Mouse (Mus musculus) MEL (cell line): Measurements from ENCODE around the gene P4ha2. TPM values are rescaled to one million over a fixed set of nuclear protein-coding genes. Genes with fewer than 3 reads are reported as not detected.

ENCODE experiments used
- DNase-seq: peaks from one replicate; pipeline ENCODE4 v3.0.0; 2011; ENCODE audit warnings: low read depth, low spot score
- H3K27ac ChIP-seq: 2 replicates; pipeline ENCODE4 v1.5.1; 2012; ENCODE audit warnings: low read depth, mild to moderate bottlenecking, control low read depth, low read length, moderate library complexity; ENCODE audit not compliant: control insufficient read depth
- H3K27me3 ChIP-seq, 2 experiments: fragments of 150-350 bp in 1 of 2; sonication (generic) in 1 of 2; 2 replicates each; pipeline ENCODE4 v1.6.1; 2012; ENCODE audit warnings: low read length in 2 of 2, mild to moderate bottlenecking in 2 of 2, improper control_type of control experiment in 1 of 2, moderate library complexity in 1 of 2; ENCODE audit not compliant: insufficient read depth in 2 of 2, control insufficient read depth in 1 of 2
- H3K36me3 ChIP-seq, 2 experiments: 2 replicates each; pipeline ENCODE4 v1.6.1; 2012 to 2014; ENCODE audit warnings: low read length in 2 of 2, improper control_type of control experiment in 1 of 2, inconsistent platforms in 1 of 2, mild to moderate bottlenecking in 1 of 2; ENCODE audit not compliant: insufficient read depth in 2 of 2, control insufficient read depth in 1 of 2
- H3K4me1 ChIP-seq, 2 experiments: fragments of 150-350 bp in 1 of 2; sonication (generic) in 1 of 2; 2 replicates each; pipeline ENCODE4 v1.6.1; 2012; ENCODE audit warnings: low read length in 2 of 2, improper control_type of control experiment in 1 of 2, mild to moderate bottlenecking in 1 of 2; ENCODE audit not compliant: insufficient read depth in 2 of 2, control insufficient read depth in 1 of 2
- H3K4me3 ChIP-seq, 2 experiments: fragments of 150-350 bp in 1 of 2; sonication (generic) in 1 of 2; 2 replicates each; pipeline ENCODE4 v1.5.1; 2012; ENCODE audit warnings: low read depth in 2 of 2, low read length in 2 of 2, mild to moderate bottlenecking in 2 of 2, moderate library complexity in 2 of 2, control low read depth in 1 of 2, improper control_type of control experiment in 1 of 2; ENCODE audit not compliant: control insufficient read depth in 1 of 2, insufficient read depth in 1 of 2
- H3K79me2 ChIP-seq: 2 replicates; pipeline ENCODE4 v1.6.1; 2012; ENCODE audit warnings: mild to moderate bottlenecking, low read length, moderate library complexity; ENCODE audit not compliant: control insufficient read depth, poor library complexity, insufficient read depth
- H3K9ac ChIP-seq: 2 replicates; pipeline ENCODE4 v1.6.1; 2012; ENCODE audit warnings: low read depth, mild to moderate bottlenecking, control low read depth, low read length, moderate library complexity; ENCODE audit not compliant: control insufficient read depth, poor library complexity, severe bottlenecking
- H3K9me3 ChIP-seq: fragments of 150-350 bp; sonication (generic); replicated peaks from 2 replicates; pipeline ENCODE4 v1.6.1; 2012; ENCODE audit warnings: mild to moderate bottlenecking, low read length, improper control_type of control experiment, moderate library complexity; ENCODE audit not compliant: insufficient read depth
- BHLHE40 ChIP-seq: IDR thresholded peaks from 2 replicates; pipeline ENCODE4 v1.6.1; 2012; ENCODE audit warnings: low read depth, mild to moderate bottlenecking, inconsistent platforms, low read length, improper control_type of control experiment, borderline replicate concordance
- CHD1 ChIP-seq: IDR thresholded peaks from 2 replicates; pipeline ENCODE4 v1.6.1; 2012; ENCODE audit warnings: low read depth, mild to moderate bottlenecking, inconsistent platforms, low read length, improper control_type of control experiment
- CTCF ChIP-seq, 3 experiments: IDR thresholded peaks in 2 of 3; conservative IDR thresholded peaks in 1 of 3; 2 replicates each; pipeline ENCODE4 v1.5.1; 2011 to 2012; ENCODE audit warnings: low read length in 3 of 3, low read depth in 2 of 3, mild to moderate bottlenecking in 2 of 3, improper control_type of control experiment in 1 of 3, inconsistent platforms in 1 of 3, mixed read lengths in 1 of 3, moderate library complexity in 1 of 3; ENCODE audit not compliant: control insufficient read depth in 1 of 3, insufficient read depth in 1 of 3, poor library complexity in 1 of 3, severe bottlenecking in 1 of 3
- E2F4 ChIP-seq: IDR thresholded peaks from 2 replicates; pipeline ENCODE4 v1.6.1; 2011; ENCODE audit warnings: low read depth, low read length, improper control_type of control experiment, borderline replicate concordance
- ELF1 ChIP-seq: IDR thresholded peaks from 2 replicates; pipeline ENCODE4 v1.6.1; 2014; ENCODE audit warnings: low read depth, mild to moderate bottlenecking, inconsistent platforms, low read length, improper control_type of control experiment, moderate library complexity
- EP300 ChIP-seq, 2 experiments: IDR thresholded peaks; 2 replicates each; pipeline ENCODE4 v1.6.1; 2011; ENCODE audit warnings: improper control_type of control experiment in 2 of 2, low read length in 2 of 2, low read depth in 1 of 2, mild to moderate bottlenecking in 1 of 2
- HCFC1 ChIP-seq: IDR thresholded peaks from 2 replicates; pipeline ENCODE4 v1.6.1; 2012; ENCODE audit warnings: low read depth, mild to moderate bottlenecking, inconsistent platforms, low read length, improper control_type of control experiment, moderate library complexity
- KAT2A ChIP-seq: conservative IDR thresholded peaks from 2 replicates; pipeline ENCODE4 v1.6.1; 2012; ENCODE audit warnings: low read depth, low read length, improper control_type of control experiment, inconsistent platforms
- MAFK ChIP-seq: IDR thresholded peaks from 2 replicates; pipeline ENCODE4 v1.6.1; 2011; ENCODE audit warnings: low read depth, mild to moderate bottlenecking, low read length, improper control_type of control experiment, borderline replicate concordance
- MEF2A ChIP-seq: IDR thresholded peaks from 2 replicates; pipeline ENCODE4 v1.6.1; 2014; ENCODE audit warnings: low read depth, mild to moderate bottlenecking, inconsistent platforms, low read length, improper control_type of control experiment; ENCODE audit not compliant: poor library complexity, insufficient replicate concordance, severe bottlenecking; ENCODE audit errors: extremely low read depth
- NELFE ChIP-seq: IDR thresholded peaks from 2 replicates; pipeline ENCODE4 v1.6.1; 2011; ENCODE audit warnings: low read depth, low read length, improper control_type of control experiment
- POLR2A ChIP-seq, 2 experiments: IDR thresholded peaks; 2 replicates each; pipeline ENCODE4 v1.6.1; 2011 to 2012; ENCODE audit warnings: low read length in 2 of 2, mild to moderate bottlenecking in 2 of 2, control low read depth in 1 of 2, improper control_type of control experiment in 1 of 2, low read depth in 1 of 2, moderate library complexity in 1 of 2; ENCODE audit not compliant: control insufficient read depth in 1 of 2, insufficient read depth in 1 of 2, poor library complexity in 1 of 2
- SIN3A ChIP-seq: IDR thresholded peaks from 2 replicates; pipeline ENCODE4 v1.6.1; 2012; ENCODE audit warnings: low read length, improper control_type of control experiment, inconsistent platforms
- SMC3 ChIP-seq: IDR thresholded peaks from 2 replicates; pipeline ENCODE4 v1.6.1; 2011; ENCODE audit warnings: low read depth, low read length, improper control_type of control experiment
- TAL1 ChIP-seq: IDR thresholded peaks from 2 replicates; pipeline ENCODE4 v1.6.1; 2012; ENCODE audit warnings: mild to moderate bottlenecking, inconsistent platforms, low read length, moderate library complexity, mixed read lengths
- TBP ChIP-seq: IDR thresholded peaks from 2 replicates; pipeline ENCODE4 v1.8.0; 2011; ENCODE audit warnings: low read depth, low read length, improper control_type of control experiment
- USF1 ChIP-seq: IDR thresholded peaks from 2 replicates; pipeline ENCODE4 v1.6.1; 2014; ENCODE audit warnings: low read depth, mild to moderate bottlenecking, inconsistent platforms, low read length, improper control_type of control experiment, moderate library complexity
- USF2 ChIP-seq, 2 experiments: IDR thresholded peaks; 2 replicates each; pipeline ENCODE4 v1.6.1; 2011 to 2012; ENCODE audit warnings: improper control_type of control experiment in 2 of 2, low read length in 2 of 2, borderline replicate concordance in 1 of 2, inconsistent platforms in 1 of 2, low read depth in 1 of 2, mild to moderate bottlenecking in 1 of 2; ENCODE audit not compliant: insufficient read depth in 1 of 2
- ZNF384 ChIP-seq: IDR thresholded peaks from 2 replicates; pipeline ENCODE4 v1.6.1; 2012; ENCODE audit warnings: low read depth, mild to moderate bottlenecking, inconsistent platforms, low read length, improper control_type of control experiment
- polyA plus RNA-seq, 2 experiments: library from polyadenylated mRNA; stranded (reverse) in 1 of 2; unstranded in 1 of 2; fragments of >175 nt in 1 of 2; fragments of >200 nt in 1 of 2; gene quantifications; 2 replicates each; pipeline versions ENCODE4 v1.2.1 to v1.2.4; 2012; ENCODE audit warnings: low replicate concordance in 2 of 2, low read depth in 1 of 2; ENCODE audit not compliant: insufficient read length in 2 of 2, insufficient read depth in 1 of 2, missing spikeins in 1 of 2
- total RNA-seq: library from RNA; depleted of rRNA; stranded (reverse); fragments of 300-350 nt; gene quantifications from 2 replicates; pipeline ENCODE4 v1.2.3, GENCODE M21; 2012

Gene P4ha2
- total and polyA plus RNA-seq, 3 experiments: 18.6 to 57.8 TPM; not detected in 1

GRCm38 (mm10) chr11:54114746-54115145 lies 14.9 kb downstream of the P4ha2 start:
- H3K27me3 ChIP-seq: no peaks in the 10 kb centered on the region
- no peak for DNase-seq
- no peak for TF ChIP-seq TAL1
- TF ChIP-seq MEF2A: no peak
- TF ChIP-seq BHLHE40: no peak
- no peak for TF ChIP-seq TBP
- no peak for TF ChIP-seq E2F4
- no peak for TF ChIP-seq CTCF (IDR thresholded peaks at IDR 0.05 in 2 of 3, conservative IDR thresholded peaks at IDR 0.05 in 1 of 3; ENCODE audit: control insufficient read depth in 1 of 3, insufficient read depth in 1 of 3, low read depth in 2 of 3, low read length in 3 of 3, poor library complexity in 1 of 3, severe bottlenecking in 1 of 3)
- TF ChIP-seq SIN3A: no peak
- TF ChIP-seq KAT2A: no peak
- no peak for TF ChIP-seq MAFK
- no peak for TF ChIP-seq ELF1

GRCm38 (mm10) chr11:54115301-54115700 lies 15.4 kb downstream of the P4ha2 start:
- H3K36me3 ChIP-seq: peaks cover 0 to 2% of the 10 kb centered on the region in 2 experiments; a peak in 2 of 4 replicates
- DNase-seq: no peak
- no peaks in the 10 kb centered on the region for H3K4me1 ChIP-seq
- H3K27ac ChIP-seq: no peak overlapping the region
- H3K4me3 ChIP-seq: no peak overlapping the region
- H3K9me3 ChIP-seq: no peaks in the 10 kb centered on the region
- no peak for TF ChIP-seq SIN3A
- no peak for TF ChIP-seq TBP
- no peak for TF ChIP-seq USF1
- TF ChIP-seq CHD1: no peak
- no peak for TF ChIP-seq SMC3
- TF ChIP-seq MAFK: no peak
- no peak for TF ChIP-seq CTCF (IDR thresholded peaks at IDR 0.05 in 2 of 3, conservative IDR thresholded peaks at IDR 0.05 in 1 of 3; ENCODE audit: control insufficient read depth in 1 of 3, insufficient read depth in 1 of 3, low read depth in 2 of 3, low read length in 3 of 3, poor library complexity in 1 of 3, severe bottlenecking in 1 of 3)
- TF ChIP-seq USF2 (IDR thresholded peaks at IDR 0.05; ENCODE audit: borderline replicate concordance in 1 of 2, insufficient read depth in 1 of 2, low read depth in 1 of 2, low read length in 2 of 2): no peak
- TF ChIP-seq ZNF384: no peak
- TF ChIP-seq HCFC1: no peak
- no peak for TF ChIP-seq POLR2A (IDR thresholded peaks at IDR 0.05; ENCODE audit: control insufficient read depth in 1 of 2, insufficient read depth in 1 of 2, low read depth in 1 of 2, low read length in 2 of 2, poor library complexity in 1 of 2)
- no peak for TF ChIP-seq EP300 (IDR thresholded peaks at IDR 0.05; ENCODE audit: low read depth in 1 of 2, low read length in 2 of 2)
- TF ChIP-seq NELFE: no peak
- no peak for TF ChIP-seq MEF2A
- no peaks in the 10 kb centered on the region; the same call in 1 of the 2 replicates for H3K79me2 ChIP-seq
- H3K27me3 ChIP-seq: no peaks in the 10 kb centered on the region
- H3K9ac ChIP-seq: no peak overlapping the region

More at GRCm38 (mm10) chr11:54114746-54115145, 14.9 kb downstream of the P4ha2 start:
- H3K4me3 ChIP-seq: no peak overlapping the region
- peaks cover 0 to 2% of the 10 kb centered on the region in 2 experiments; a peak in 2 of 4 replicates for H3K36me3 ChIP-seq
- H3K9me3 ChIP-seq: no peaks in the 10 kb centered on the region
- no peaks in the 10 kb centered on the region for H3K4me1 ChIP-seq
- no peak overlapping the region for H3K9ac ChIP-seq
- H3K27ac ChIP-seq: no peak overlapping the region
- H3K79me2 ChIP-seq: no peaks in the 10 kb centered on the region; the same call in 1 of the 2 replicates
